Mouse (Mus musculus) left cerebral cortex, adult 2 months (tissue): ENCODE results near the gene Dbndd2. TPM values are rescaled to one million over a fixed set of nuclear protein-coding genes. Genes with fewer than 3 reads are reported as not detected.

ENCODE experiments used
- DNase-seq, 2 experiments: peaks; one replicate each; pipeline ENCODE4 v3.0.0; 2021 to 2022; ENCODE audit warnings: low spot score in 2 of 2, mixed read lengths in 1 of 2; ENCODE audit errors: extremely low spot score in 1 of 2
- H3K27ac ChIP-seq: fragments of 200-600 bp; 2 replicates; pipeline ENCODE4 v1.8.1; 2022
- H3K4me3 ChIP-seq: fragments of 200-600 bp; 2 replicates; pipeline ENCODE4 v1.8.1; 2022
- CTCF ChIP-seq: fragments of 200-600 bp; IDR thresholded peaks from 2 replicates; pipeline ENCODE4 v1.8.1; 2022; ENCODE audit warnings: antibody characterized with exemption, mild to moderate bottlenecking, moderate library complexity
- intact Hi-C: fragments of 180-260 bp; cut with DNase I; formaldehyde crosslinking; loops from one replicate; pipeline ENCODE4 v1.15.1; 2025
- total RNA-seq, 2 experiments: library from RNA; stranded (reverse); gene quantifications; 2 replicates each; pipeline ENCODE4 v1.2.3; 2021

Gene Dbndd2
- total RNA-seq, 2 experiments from 2014 or later, result 102 to 106 TPM

DNA sequence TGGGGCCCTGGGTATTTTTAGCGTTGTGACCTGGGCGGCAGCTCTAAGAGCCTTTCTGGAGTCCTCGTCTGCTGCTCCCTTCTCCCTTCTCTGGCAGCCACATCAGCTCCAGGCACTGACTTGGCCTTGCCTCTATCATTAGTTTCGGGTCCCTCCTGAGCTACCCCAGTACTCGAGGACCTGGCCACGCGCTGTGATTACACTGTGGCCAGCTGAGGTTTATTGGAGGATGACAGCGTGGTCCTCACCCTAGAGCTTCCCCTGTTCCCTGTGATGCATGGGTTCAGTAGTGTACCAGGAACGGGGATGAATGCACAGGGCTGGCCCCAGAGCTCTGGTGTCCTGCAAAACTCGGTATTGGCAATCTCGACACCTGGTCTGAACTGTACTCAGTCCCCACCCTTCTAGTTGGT, 1.2 kb downstream of the Dbndd2 start:
- peak overlapping the region; percentile 99 for H3K27ac ChIP-seq
- TF ChIP-seq CTCF, result no peak
- intact Hi-C loops, result loop anchor here (2.0 to 10.0 kb wide), 2 partner anchors 24 to 258 kb away; partner anchors contain the start of genes Dnttip1 and Wfdc3
- no peak for DNase-seq
- H3K4me3 ChIP-seq, result peak overlapping the region; percentile 94

- intact Hi-C loops, result loop anchor here (2.0 to 10.0 kb wide), 2 partner anchors 25 to 257 kb away; partner anchors contain the start of genes Dnttip1 and Wfdc3
- TF ChIP-seq CTCF, result no peak
- peak overlapping the region; percentile 99 for H3K27ac ChIP-seq
- peak overlapping the region; percentile 94 for H3K4me3 ChIP-seq
- peak; percentile 39 to 51 for DNase-seq
These were observed 1.9 kb downstream of the Dbndd2 start for GRCm38 (mm10) chr2:164487812-164488211.

DNA sequence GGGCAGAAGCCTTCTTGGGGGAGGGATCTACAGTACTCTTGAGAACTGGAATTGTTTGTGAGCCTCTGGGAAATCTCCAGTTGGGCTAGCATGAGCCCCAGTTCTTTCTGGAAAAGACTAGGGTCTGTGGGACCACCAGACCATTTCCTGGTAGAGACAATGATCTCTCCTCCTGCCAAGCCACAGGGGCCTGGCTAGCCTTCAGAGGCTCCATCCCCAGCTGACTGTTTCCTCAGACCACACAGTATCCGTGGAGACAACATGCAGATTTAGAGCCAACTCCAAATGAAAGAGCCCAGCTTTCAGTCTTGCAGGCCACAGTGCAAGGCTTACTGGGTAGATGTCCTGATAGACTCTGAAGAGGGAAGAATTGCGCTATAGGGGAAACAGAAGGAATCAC, 8.2 kb downstream of the Dbndd2 start:
- intact Hi-C loops, result no loop called here
- Histone ChIP-seq H3K4me3 (no peak overlapping the region), H3K27ac (no peak overlapping the region; the same call in 1 of the 2 replicates)
- no peak for TF ChIP-seq CTCF
- DNase-seq, result no peak

DNA sequence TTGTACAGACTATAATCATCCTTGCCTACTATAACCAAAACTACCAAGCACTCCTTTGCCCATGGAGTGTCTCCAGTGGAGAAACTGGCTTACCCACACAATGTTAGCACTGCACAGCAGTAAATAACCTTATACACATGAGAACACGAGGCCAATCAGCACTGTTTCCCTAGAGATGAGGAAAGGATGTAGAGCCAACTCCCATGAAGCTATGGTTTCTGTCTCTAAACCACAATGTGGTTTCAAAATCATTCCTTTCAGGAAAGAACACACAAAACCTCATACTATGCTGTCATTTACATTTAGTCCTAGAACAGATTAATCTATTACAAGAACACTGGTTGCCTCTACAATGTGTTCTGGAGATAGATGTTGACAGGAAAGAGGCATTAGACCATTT, 10.4 kb downstream of the Dbndd2 start:
- Histone ChIP-seq H3K4me3 (no peak overlapping the region), H3K27ac (no peak overlapping the region)
- intact Hi-C loops, result loop anchor here (2.0 kb wide), 1 partner anchor 36 kb away; the partner anchor contains the start of gene Gm20458
- no peak for DNase-seq
- TF ChIP-seq CTCF, result no peak

GRCm38 (mm10) chr2:164496847-164497690, 11.2 kb downstream of the Dbndd2 start, which contains the start of gene Pigt:
TSS of gene Pigt (plus strand) at chr2:164497520.
- DNase-seq, result peak; percentile 85 to 87
- TF ChIP-seq CTCF, result no peak
- Histone ChIP-seq H3K4me3 (peak within 1 kb of the TSS; percentile 84), H3K27ac (peak within 1 kb of the TSS; percentile 90)
- intact Hi-C loops, result loop anchor here (2.0 kb wide), 1 partner anchor 36 kb away; the partner anchor contains the start of gene Gm20458

DNA sequence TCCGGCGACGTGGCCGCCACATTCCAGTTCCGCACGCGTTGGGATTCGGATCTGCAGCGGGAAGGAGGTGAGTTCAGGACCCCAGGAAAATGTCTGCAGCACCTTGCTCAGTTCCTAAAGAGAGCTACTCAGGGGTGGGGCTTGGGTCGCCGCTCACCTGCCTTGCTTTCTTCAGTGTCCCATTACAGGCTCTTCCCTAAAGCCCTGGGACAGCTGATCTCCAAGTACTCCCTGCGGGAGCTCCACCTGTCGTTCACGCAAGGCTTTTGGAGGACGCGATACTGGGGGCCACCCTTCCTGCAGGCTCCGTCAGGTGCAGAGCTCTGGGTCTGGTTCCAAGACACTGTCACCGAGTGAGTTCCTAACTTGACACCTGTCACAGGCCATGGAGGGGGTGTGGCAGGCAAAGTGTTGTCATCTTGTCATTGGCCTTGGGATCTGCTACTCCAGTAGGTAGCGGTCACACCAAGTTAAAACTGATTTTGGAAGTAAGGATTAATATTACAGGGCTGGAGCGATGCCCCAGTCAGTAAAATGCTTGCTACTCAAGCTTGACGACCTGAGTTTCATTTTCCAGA, 11.9 kb downstream of the Dbndd2 start:
- H3K4me3 ChIP-seq, result peak overlapping the region; percentile 84
- no peak; the same call in 1 of the 2 replicates for TF ChIP-seq CTCF
- DNase-seq, result no peak
- intact Hi-C loops, result loop anchor here (2.0 kb wide), 1 partner anchor 37 kb away; the partner anchor contains the start of gene Gm20458
- H3K27ac ChIP-seq, result peak overlapping the region; percentile 64

- intact Hi-C loops, result no loop called here
- no peak overlapping the region for H3K4me3 ChIP-seq
- no peak for DNase-seq
- peak; percentile 15 for TF ChIP-seq CTCF
- H3K27ac ChIP-seq, result no peak overlapping the region
These were observed 13.4 kb downstream of the Dbndd2 start for GRCm38 (mm10) chr2:164499317-164499716.

DNA sequence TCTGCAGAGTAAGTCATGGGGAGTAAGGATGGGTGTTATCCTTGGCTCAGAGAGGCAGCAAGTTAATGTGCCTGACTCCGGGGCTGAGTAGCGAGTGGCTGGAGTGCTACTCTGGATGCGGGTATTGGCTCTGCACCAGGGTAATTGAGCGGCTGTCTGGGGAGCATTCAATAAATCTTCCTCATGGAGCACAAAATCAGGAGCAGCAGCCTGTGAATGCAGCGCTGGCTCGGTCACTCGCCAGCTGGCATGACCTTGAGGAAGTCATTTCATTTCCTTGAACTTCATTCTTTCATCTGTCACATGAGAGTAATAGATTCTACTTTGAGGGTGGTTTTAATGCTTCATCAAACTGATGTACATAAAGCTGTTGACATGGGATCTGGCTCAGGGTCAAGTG, 14.6 kb downstream of the Dbndd2 start:
- intact Hi-C loops, result no loop called here

GRCm38 (mm10) chr2:164504919-164505318, 19.0 kb downstream of the Dbndd2 start:
- Histone ChIP-seq H3K27ac (no peak overlapping the region), H3K4me3 (no peak overlapping the region)
- DNase-seq, result no peak
- TF ChIP-seq CTCF, result no peak; the same call in 1 of the 2 replicates
- intact Hi-C loops, result no loop called here

More for the DNA sequence above, 14.6 kb downstream of the Dbndd2 start:
- Histone ChIP-seq H3K4me3 (no peak overlapping the region), H3K27ac (no peak overlapping the region)
- no peak for TF ChIP-seq CTCF
- no peak for DNase-seq

- Histone ChIP-seq H3K27ac (no peak overlapping the region), H3K4me3 (no peak overlapping the region)
- intact Hi-C loops, result no loop called here
- no peak for DNase-seq
- TF ChIP-seq CTCF, result peak; percentile 7; the same call in 1 of the 2 replicates
These were observed 19.9 kb downstream of the Dbndd2 start for GRCm38 (mm10) chr2:164505619-164506347.

- H3K27ac ChIP-seq, result no peak overlapping the region
- no peak for TF ChIP-seq CTCF
- no peak for DNase-seq
- intact Hi-C loops, result no loop called here
- H3K4me3 ChIP-seq, result no peak overlapping the region
These were observed 21.9 kb downstream of the Dbndd2 start for GRCm38 (mm10) chr2:164507811-164508210.
